Mouse (Mus musculus) embryonic facial prominence, embryonic 12.5 days (tissue): Measurements from ENCODE around the gene Cep170b. TPM values are rescaled to one million over a fixed set of nuclear protein-coding genes. Genes with fewer than 3 reads are reported as not detected.

Experiments used
- ATAC-seq: fragments of 200-750 bp; cut with Nextera tagmentation; 2 replicates; pipeline ENCODE4 v1.8.0; 2017; ENCODE audit not compliant: insufficient number of reproducible peaks, insufficient read depth, low FRiP score, low TSS enrichment
- H3K27ac ChIP-seq: fragments of 300-500 bp; sonication (generic); 2 replicates; pipeline ENCODE4 v1.5.1; 2016; ENCODE audit warnings: mild to moderate bottlenecking
- H3K27me3 ChIP-seq: fragments of 300-500 bp; sonication (generic); 2 replicates; pipeline ENCODE4 v1.6.1; 2016; ENCODE audit warnings: mild to moderate bottlenecking, moderate library complexity
- H3K36me3 ChIP-seq: fragments of 300-500 bp; sonication (generic); 2 replicates; pipeline ENCODE4 v1.6.1; 2016; ENCODE audit warnings: mild to moderate bottlenecking
- H3K4me1 ChIP-seq: fragments of 300-500 bp; sonication (generic); 2 replicates; pipeline ENCODE4 v1.6.1; 2016
- H3K4me2 ChIP-seq: fragments of 300-500 bp; sonication (generic); replicated peaks from 2 replicates; pipeline ENCODE4 v1.6.1; 2016; ENCODE audit warnings: mild to moderate bottlenecking, moderate library complexity
- H3K4me3 ChIP-seq: fragments of 300-500 bp; sonication (generic); 2 replicates; pipeline ENCODE4 v1.5.1; 2016; ENCODE audit warnings: mild to moderate bottlenecking
- H3K9ac ChIP-seq: fragments of 300-500 bp; sonication (generic); 2 replicates; pipeline ENCODE4 v1.6.1; 2016; ENCODE audit warnings: mild to moderate bottlenecking, moderate library complexity
- H3K9me3 ChIP-seq: fragments of 300-500 bp; sonication (generic); 2 replicates; pipeline ENCODE4 v1.6.1; 2016; ENCODE audit warnings: mild to moderate bottlenecking, moderate library complexity
- WGBS: fragments of 180-500 bp; shearing (Covaris S2); methylation state at CpG from one replicate; pipeline ENCODE4 v1.1.7; 2016; 5-methylcytosine and 5-hydroxymethylcytosine counted together
- polyA plus RNA-seq: library from polyadenylated mRNA; unstranded; fragments of >200 nt; fragmentation: Nextera tagmentation; extraction: Ambion mirVana; gene quantifications from 2 replicates; pipeline ENCODE4 v1.2.1, GENCODE M21; 2016

The Cep170b gene
- polyA plus RNA-seq, 1 experiment from 2014 or later, result 17.0 TPM

GRCm38 (mm10) chr12:112732591-112732990, 12.3 kb downstream of the Cep170b start:
- WGBS, result 84% methylated on average over 10 of the region's 10 CpGs

GRCm38 (mm10) chr12:112734108-112734820, 14.0 kb downstream of the Cep170b start:
- H3K9me3 ChIP-seq, result no peaks in the 10 kb centered on the region
- H3K27ac ChIP-seq, result no peak overlapping the region
- no peak overlapping the region for H3K4me2 ChIP-seq
- peaks cover 86% of the 10 kb centered on the region for H3K36me3 ChIP-seq
- WGBS, result 77% methylated on average over 2 of the region's 2 CpGs
- no peak overlapping the region for H3K9ac ChIP-seq
- H3K4me3 ChIP-seq, result no peak overlapping the region
- H3K4me1 ChIP-seq, result no peaks in the 10 kb centered on the region
- H3K27me3 ChIP-seq, result no peaks in the 10 kb centered on the region
- ATAC-seq, result no peak

More at GRCm38 (mm10) chr12:112732591-112732990, 12.3 kb downstream of the Cep170b start:
- no peaks in the 10 kb centered on the region for H3K9me3 ChIP-seq
- H3K4me3 ChIP-seq, result no peak overlapping the region
- peaks cover 69% of the 10 kb centered on the region for H3K36me3 ChIP-seq
- ATAC-seq, result no peak
- no peaks in the 10 kb centered on the region for H3K27me3 ChIP-seq
- no peak overlapping the region for H3K9ac ChIP-seq
- H3K27ac ChIP-seq, result no peak overlapping the region
- no peaks in the 10 kb centered on the region for H3K4me1 ChIP-seq
- no peak overlapping the region for H3K4me2 ChIP-seq

- Histone ChIP-seq H3K4me3 (no peak overlapping the region), H3K27me3 (no peaks in the 10 kb centered on the region), H3K4me1 (no peaks in the 10 kb centered on the region), H3K9ac (no peak overlapping the region), H3K9me3 (no peaks in the 10 kb centered on the region), H3K27ac (no peak overlapping the region), H3K4me2 (no peak overlapping the region), H3K36me3 (peaks cover 91% of the 10 kb centered on the region)
- no peak for ATAC-seq
- WGBS, result 87% methylated on average over 19 of the region's 19 CpGs
Measured at GRCm38 (mm10) chr12:112734881-112735655, 14.8 kb downstream of the Cep170b start.

- ATAC-seq, result no peak
- Histone ChIP-seq H3K9me3 (no peaks in the 10 kb centered on the region), H3K4me2 (no peak overlapping the region), H3K4me1 (no peaks in the 10 kb centered on the region), H3K4me3 (no peak overlapping the region), H3K9ac (no peak overlapping the region), H3K36me3 (peaks cover 95% of the 10 kb centered on the region), H3K27me3 (no peaks in the 10 kb centered on the region), H3K27ac (no peak overlapping the region)
- WGBS, result 91% methylated on average over 29 of the region's 29 CpGs
Measured at GRCm38 (mm10) chr12:112735896-112736635, 15.8 kb downstream of the Cep170b start.

GRCm38 (mm10) chr12:112736636-112736925, 16.3 kb downstream of the Cep170b start:
- WGBS, result 90% methylated on average over 10 of the region's 10 CpGs
- peaks cover 90% of the 10 kb centered on the region for H3K36me3 ChIP-seq
- H3K4me2 ChIP-seq, result no peak overlapping the region
- H3K4me1 ChIP-seq, result no peaks in the 10 kb centered on the region
- no peak overlapping the region for H3K4me3 ChIP-seq
- H3K9ac ChIP-seq, result no peak overlapping the region
- H3K9me3 ChIP-seq, result no peaks in the 10 kb centered on the region
- no peak overlapping the region for H3K27ac ChIP-seq
- H3K27me3 ChIP-seq, result no peaks in the 10 kb centered on the region
- ATAC-seq, result no peak

- Histone ChIP-seq H3K4me3 (no peak overlapping the region), H3K9me3 (no peaks in the 10 kb centered on the region), H3K27ac (no peak overlapping the region), H3K27me3 (no peaks in the 10 kb centered on the region), H3K4me2 (no peak overlapping the region), H3K4me1 (no peaks in the 10 kb centered on the region), H3K36me3 (peaks cover 85% of the 10 kb centered on the region), H3K9ac (no peak overlapping the region)
- 88% methylated on average over 7 of the region's 7 CpGs for WGBS
- no peak for ATAC-seq
Measured at GRCm38 (mm10) chr12:112737081-112737480, 16.8 kb downstream of the Cep170b start.

GRCm38 (mm10) chr12:112737761-112738160, 17.5 kb downstream of the Cep170b start:
- no peaks in the 10 kb centered on the region for H3K9me3 ChIP-seq
- peaks cover 79% of the 10 kb centered on the region for H3K36me3 ChIP-seq
- H3K27me3 ChIP-seq, result no peaks in the 10 kb centered on the region
- WGBS, result 90% methylated on average over 14 of the region's 14 CpGs
- ATAC-seq, result no peak
- H3K4me1 ChIP-seq, result peaks cover 2% of the 10 kb centered on the region; the same call in 1 of the 2 replicates
- no peak overlapping the region for H3K4me3 ChIP-seq
- H3K9ac ChIP-seq, result no peak overlapping the region
- H3K27ac ChIP-seq, result no peak overlapping the region
- no peak overlapping the region for H3K4me2 ChIP-seq

GRCm38 (mm10) chr12:112738281-112739022, 18.2 kb downstream of the Cep170b start:
- no peak overlapping the region for H3K4me3 ChIP-seq
- WGBS, result 89% methylated on average over 31 of the region's 31 CpGs
- ATAC-seq, result no peak
- H3K9ac ChIP-seq, result no peak overlapping the region
- H3K9me3 ChIP-seq, result no peaks in the 10 kb centered on the region
- no peak overlapping the region for H3K4me2 ChIP-seq
- peaks cover 72% of the 10 kb centered on the region for H3K36me3 ChIP-seq
- H3K27ac ChIP-seq, result no peak overlapping the region
- H3K4me1 ChIP-seq, result peaks cover 4% of the 10 kb centered on the region; the same call in 1 of the 2 replicates
- no peaks in the 10 kb centered on the region for H3K27me3 ChIP-seq

GRCm38 (mm10) chr12:112739023-112739568, 18.8 kb downstream of the Cep170b start:
- Histone ChIP-seq H3K4me2 (no peak overlapping the region), H3K27me3 (no peaks in the 10 kb centered on the region), H3K9ac (no peak overlapping the region), H3K9me3 (no peaks in the 10 kb centered on the region), H3K4me3 (no peak overlapping the region), H3K36me3 (peaks cover 70% of the 10 kb centered on the region), H3K27ac (no peak overlapping the region), H3K4me1 (peaks cover 4% of the 10 kb centered on the region; the same call in 1 of the 2 replicates)
- ATAC-seq, result no peak
- WGBS, result 93% methylated on average over 24 of the region's 24 CpGs

- no peak overlapping the region for H3K4me3 ChIP-seq
- peaks cover 53% of the 10 kb centered on the region for H3K36me3 ChIP-seq
- H3K4me2 ChIP-seq, result no peak overlapping the region
- H3K9me3 ChIP-seq, result no peaks in the 10 kb centered on the region
- H3K9ac ChIP-seq, result peak overlapping the region; percentile 34; the same call in 1 of the 2 replicates
- WGBS, result 68% methylated on average over 6 of the region's 6 CpGs
- H3K27ac ChIP-seq, result peak overlapping the region; percentile 24; the same call in 1 of the 2 replicates
- ATAC-seq, result no peak
- no peaks in the 10 kb centered on the region for H3K27me3 ChIP-seq
- peaks cover 13% of the 10 kb centered on the region for H3K4me1 ChIP-seq
Measured at GRCm38 (mm10) chr12:112742768-112743167, 22.5 kb downstream of the Cep170b start.
